Mouse (Mus musculus) heart, adult 2 months (tissue): ENCODE data around the gene Hmox2.

Experiments used
- CTCF ChIP-seq: fragments of 200-600 bp; IDR thresholded peaks from 2 replicates; pipeline ENCODE4 v1.8.1; 2022; ENCODE audit warnings: antibody characterized with exemption, mild to moderate bottlenecking, moderate library complexity
- POLR2A ChIP-seq: fragments of 200-500 bp; IDR thresholded peaks from 2 replicates; pipeline ENCODE4 v1.6.1; 2011; ENCODE audit warnings: mild to moderate bottlenecking, low read depth, low read length, control low read depth; ENCODE audit not compliant: insufficient read depth

GRCm38 (mm10) chr16:4705541-4705940, 20.6 kb upstream of the Hmox2 start:
- TF ChIP-seq CTCF (no peak), POLR2A (no peak)
